Mouse (Mus musculus) G1E (cell line): Measurements from ENCODE around the gene Snx29.

ENCODE experiments used
- CTCF ChIP-seq: IDR thresholded peaks from 2 replicates; pipeline ENCODE4 v1.5.1; 2012; ENCODE audit warnings: low read depth, low read length, inconsistent platforms, mixed read lengths
- GATA1 ChIP-seq: IDR thresholded peaks from 2 replicates; pipeline ENCODE4 v1.6.1; 2012; ENCODE audit warnings: borderline replicate concordance, low read length, inconsistent platforms, mixed read lengths
- GATA2 ChIP-seq: IDR thresholded peaks from 2 replicates; pipeline ENCODE4 v1.6.1; 2012; ENCODE audit warnings: low read depth, low read length, inconsistent platforms, borderline replicate concordance
- POLR2AphosphoS5 ChIP-seq: IDR thresholded peaks from 2 replicates; pipeline ENCODE4 v1.6.1; 2012; ENCODE audit warnings: low read depth, low read length, inconsistent platforms; ENCODE audit not compliant: insufficient replicate concordance
- TAL1 ChIP-seq: conservative IDR thresholded peaks from 2 replicates; pipeline ENCODE4 v1.6.1; 2012; ENCODE audit warnings: low read depth, low read length, inconsistent platforms, mixed read lengths

DNA sequence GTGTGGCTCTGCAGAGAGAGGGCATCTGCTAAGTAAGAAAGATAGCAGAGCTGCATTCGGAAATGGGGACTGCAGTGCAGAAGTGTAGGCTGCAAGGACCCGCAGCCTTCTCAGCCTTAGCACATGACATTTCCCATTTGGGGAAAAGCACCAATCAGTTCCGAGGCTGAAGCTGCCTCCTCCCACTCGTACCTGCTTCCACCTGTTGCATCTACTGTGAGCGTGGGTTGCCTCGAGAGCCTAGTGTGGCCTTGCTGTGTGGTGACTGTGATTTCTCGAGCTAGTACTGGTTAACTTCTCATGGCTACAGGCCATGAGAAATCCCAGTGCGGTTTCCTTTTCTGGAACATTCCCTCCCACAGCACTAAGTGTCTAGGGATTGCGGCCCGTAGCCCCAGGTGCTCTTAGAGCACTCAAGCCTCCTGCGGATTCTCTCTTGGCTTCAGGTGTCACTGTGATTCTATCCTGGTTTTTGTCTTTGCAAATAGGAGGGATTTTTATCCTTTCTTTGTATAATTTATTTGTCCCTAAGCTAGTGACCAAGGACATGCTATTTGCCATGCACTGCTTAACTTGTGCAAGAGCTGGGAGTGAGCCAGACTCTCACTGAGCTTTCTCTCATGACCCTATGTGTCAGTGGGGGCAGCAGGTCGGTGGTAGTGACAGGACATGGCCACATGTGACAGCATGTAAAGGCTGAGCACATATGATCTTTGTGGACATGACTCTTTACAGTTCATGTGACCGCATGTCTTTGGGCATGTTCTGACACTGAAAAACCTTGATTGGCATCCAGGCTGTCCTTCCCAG is 342.4 kb downstream of the Snx29 start:
- no peak for TF ChIP-seq GATA1
- no peak for TF ChIP-seq CTCF
- TF ChIP-seq TAL1: no peak
- no peak for TF ChIP-seq POLR2AphosphoS5
- TF ChIP-seq GATA2: no peak
